Mouse (Mus musculus) frontal cortex, postnatal 36 days (tissue): ENCODE results near the gene Kif26a.

Experiments
- DNase-seq, 2 experiments: peaks; one replicate each; pipeline ENCODE4 v3.0.0; 2022; ENCODE audit warnings: low spot score in 2 of 2

Kif26a gene

DNA sequence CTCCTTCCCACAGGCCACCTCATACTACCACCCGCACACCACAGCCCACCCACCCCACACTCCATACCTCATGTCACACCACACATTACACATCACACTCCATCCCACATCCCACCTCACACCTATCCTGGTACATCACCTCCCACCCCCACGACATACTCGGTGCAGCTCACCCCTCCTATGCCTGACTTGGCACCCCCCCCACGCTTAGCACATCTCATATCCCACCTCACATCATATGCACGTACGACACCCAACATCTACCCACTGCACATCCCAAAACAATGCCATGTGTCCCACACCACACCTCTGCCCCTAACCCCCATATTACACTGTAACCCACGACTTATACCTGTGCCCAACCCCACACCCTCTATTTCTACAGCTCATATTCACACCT, 69.5 kb downstream of the Kif26a start:
- DNase-seq: no peak

- DNase-seq: peak; percentile 9 to 17
Observed at GRCm38 (mm10) chr12:112217021-112217420, 71.0 kb downstream of the Kif26a start.

GRCm38 (mm10) chr12:112217681-112218080, 71.7 kb downstream of the Kif26a start:
- no peak for DNase-seq

DNA sequence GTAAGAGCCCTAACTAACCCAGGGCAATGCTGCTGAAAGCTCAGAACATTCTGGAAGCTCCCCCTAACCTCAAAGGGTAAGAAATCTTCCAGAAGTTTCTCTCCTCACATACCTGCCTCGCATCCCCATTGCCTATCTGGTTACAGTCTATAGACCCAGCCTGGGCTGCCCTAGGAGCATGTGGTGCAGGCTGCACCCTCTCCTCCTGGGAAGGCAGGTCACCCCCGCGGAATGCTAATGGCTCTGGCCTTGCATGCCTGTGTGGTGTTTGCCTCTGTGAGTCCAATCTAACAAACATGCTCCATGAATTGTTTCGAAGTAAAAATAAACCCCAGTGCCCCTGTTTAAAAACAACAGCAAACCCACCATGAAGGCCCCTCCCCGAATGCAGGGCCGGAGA, 75.3 kb downstream of the Kif26a start:
- DNase-seq: no peak

- peak; percentile 21 to 29 for DNase-seq
Observed at GRCm38 (mm10) chr12:112221754-112222439, 75.9 kb downstream of the Kif26a start.

- no peak for DNase-seq
Observed at GRCm38 (mm10) chr12:112223721-112224337, 77.8 kb downstream of the Kif26a start.

GRCm38 (mm10) chr12:112226238-112226637, 80.2 kb downstream of the Kif26a start:
- no peak for DNase-seq

DNA sequence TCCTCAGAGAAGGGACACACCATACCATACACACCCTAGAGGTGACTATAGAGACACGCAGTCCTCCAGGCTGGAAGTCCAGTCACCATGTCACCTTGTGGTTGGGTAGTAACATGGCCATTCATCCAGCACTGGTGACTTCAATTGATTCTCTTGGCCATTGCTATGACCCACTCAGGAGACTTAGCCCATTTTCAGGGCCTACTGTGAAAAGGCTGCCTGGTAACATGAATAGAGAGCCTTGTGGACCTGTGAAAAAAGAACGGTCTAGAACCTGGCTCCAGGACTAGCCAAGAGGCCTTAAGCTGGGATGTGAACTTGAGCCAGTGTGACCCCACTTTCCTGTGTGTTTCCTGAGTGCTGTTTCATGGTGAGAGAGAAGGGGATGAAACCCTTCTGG, 80.6 kb downstream of the Kif26a start:
- DNase-seq: no peak

DNA sequence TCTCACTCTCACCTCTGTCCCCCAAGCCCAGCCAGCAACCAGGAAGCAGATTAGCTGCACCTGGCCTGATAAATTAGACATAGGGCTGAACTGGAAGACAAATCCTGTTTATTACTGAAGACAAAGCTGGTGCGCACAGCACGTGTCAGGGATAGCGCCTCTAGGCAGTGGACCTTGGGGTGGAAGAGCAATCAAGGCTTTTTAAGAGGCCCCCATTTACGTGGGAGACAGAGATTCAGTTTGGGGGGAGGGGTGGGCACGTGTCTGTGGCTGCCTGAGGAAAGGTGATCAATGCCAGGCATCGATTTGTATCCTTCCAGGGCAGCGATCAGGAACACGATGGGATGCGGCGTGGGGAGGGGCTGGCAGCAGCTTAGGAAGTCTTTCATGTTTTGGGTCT, 83.1 kb downstream of the Kif26a start:
- DNase-seq: no peak

GRCm38 (mm10) chr12:112230196-112230595, 84.2 kb downstream of the Kif26a start:
- no peak for DNase-seq
